Mouse (Mus musculus) spleen, adult 18-20 months (tissue): ENCODE data around the gene Frat1.

Source experiments
- DNase-seq, 2 experiments: peaks; one replicate each; pipeline ENCODE4 v3.0.0; 2022; ENCODE audit warnings: mixed read lengths in 2 of 2

The Frat1 gene

DNA sequence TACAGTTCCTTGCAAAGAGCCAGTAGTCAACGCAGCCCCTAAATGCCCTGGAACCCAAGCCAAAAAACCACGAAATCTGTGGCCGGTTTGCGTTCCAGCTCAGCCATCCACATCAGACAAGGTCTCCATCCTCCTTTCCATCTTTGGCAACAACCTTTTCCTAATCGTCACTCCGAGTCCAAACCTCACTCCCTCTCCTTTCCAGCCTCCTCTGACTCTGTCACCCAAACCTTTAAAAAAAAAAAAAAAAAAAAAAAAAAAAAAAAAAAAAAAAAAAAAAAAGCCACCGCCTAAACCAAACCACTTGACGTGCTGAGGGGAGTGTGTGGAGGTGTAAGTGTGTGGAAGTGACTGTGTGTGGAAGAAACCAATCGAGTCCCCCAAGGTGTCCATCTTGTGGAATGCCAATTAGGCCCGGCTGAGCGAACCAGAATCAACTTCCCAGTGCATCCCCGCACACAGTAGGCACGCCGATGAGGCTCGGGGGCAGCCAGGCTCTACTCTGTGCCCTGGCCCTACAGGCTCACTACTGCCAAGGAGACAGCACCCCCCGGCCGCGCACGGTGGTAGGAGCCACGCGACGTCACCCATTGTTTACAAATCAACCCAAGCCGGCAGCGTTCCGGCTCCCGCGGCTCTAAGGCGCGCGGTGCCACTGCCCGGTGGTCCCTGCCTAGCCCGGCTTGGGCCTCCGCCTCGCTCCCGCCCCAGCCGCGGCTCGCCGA is at the start of gene Frat1:
Gene Frat1, plus strand, starts transcription at position 590 of the 725 bp plus-strand sequence.
- DNase-seq = peak; percentile 84 to 91

DNA sequence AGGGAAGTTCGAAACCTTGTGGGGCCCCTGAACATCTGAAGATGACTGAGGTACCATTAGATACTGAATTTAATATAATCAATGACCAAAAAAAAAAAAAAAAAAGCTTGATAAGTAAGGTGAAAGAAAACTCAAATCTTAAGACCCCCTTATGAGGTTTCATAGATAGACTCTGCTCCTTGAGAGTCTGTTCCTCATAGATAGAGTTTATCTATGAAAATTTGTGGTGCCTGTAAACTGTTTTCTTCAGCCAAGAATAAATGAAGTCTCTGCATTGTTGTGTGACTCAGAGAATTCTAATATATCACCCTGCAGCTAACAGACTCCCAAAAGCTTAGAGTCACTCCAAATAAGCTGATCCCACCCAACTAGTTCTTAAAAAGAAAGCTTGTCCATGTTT is 42.9 kb upstream of the Frat1 start:
- no peak for DNase-seq

DNA sequence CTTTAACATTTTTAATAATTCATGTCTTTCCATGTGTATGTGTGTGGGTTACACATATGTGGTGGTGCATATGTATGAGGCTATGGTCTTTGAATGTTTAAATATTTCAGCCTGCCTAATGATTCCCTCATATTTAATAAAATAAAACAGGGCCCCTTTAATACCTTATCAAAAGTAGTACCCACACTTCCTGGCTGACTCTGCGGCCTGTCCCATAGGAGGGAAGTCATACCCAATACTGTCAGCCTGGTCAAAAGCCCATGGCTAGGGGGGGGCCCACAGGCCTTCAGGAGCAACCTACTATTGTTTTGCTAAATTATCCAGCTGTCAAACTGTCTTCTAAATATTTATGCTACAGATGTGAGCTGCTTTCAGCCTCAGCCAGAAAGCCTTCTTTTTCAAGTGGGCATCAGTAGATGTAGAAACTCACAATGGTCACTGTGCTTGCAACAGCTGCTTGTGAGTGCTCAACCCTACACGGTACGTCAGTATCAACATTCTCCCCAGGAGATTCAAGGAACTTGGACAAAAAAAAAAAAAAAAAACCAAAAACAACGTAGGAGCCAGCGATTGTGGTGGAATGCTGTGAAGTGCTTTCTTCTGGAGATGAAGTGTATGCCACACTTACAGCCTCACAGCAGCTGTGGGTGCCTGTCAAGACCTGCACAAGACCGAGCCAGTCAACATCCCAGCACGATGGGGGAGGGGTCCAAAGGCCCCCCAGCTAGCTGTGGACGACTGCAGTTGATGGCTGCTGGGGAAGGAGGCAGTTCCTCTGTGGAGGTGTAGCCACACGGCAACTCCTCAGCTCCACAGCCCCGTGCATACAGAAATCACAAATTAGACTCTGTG is 40.4 kb upstream of the Frat1 start:
- DNase-seq = no peak

DNA sequence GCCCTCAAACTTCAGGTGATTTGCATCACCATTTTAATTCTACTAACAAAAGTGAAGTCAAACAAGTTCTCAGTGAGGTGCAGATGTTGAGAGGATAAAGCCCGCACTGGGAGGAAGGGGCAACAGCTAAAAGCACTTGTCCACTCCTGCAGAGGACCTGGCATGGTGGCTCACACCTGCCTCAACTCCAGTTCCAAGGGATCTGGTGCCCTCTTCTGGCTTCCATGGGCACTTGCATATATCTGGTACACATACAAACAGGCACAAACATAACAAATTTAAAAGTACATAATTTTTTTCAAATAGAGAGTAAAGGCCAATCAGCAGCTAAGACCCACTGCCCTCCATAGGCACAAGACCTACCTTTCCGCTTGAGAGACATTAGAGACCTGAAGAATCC is 38.4 kb upstream of the Frat1 start:
- DNase-seq = no peak

DNA sequence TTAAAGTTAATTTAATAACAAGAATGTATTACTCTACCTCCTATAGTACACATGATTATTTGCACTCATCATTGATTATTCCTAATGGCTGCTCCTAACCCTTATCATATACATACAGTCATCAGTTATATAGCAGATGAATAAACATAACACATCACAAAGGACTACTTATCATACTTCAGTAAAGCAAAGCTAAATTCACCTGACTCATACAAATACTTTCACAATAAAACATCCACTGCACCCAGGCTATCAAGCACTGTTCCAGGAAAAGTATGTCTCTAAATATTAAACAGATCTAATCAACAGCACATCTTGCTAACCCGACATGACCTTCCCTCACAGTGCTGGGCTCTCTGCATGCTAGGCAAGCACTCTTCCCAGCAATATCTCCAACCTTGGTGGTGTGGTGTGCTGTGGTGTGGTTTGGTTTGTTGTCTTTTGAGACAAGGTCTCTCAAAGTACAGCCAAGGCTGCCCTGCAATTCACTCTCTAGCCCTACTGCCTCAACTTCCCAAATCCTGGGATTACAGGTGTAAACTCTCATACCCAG is 36.8 kb upstream of the Frat1 start:
- no peak for DNase-seq

DNA sequence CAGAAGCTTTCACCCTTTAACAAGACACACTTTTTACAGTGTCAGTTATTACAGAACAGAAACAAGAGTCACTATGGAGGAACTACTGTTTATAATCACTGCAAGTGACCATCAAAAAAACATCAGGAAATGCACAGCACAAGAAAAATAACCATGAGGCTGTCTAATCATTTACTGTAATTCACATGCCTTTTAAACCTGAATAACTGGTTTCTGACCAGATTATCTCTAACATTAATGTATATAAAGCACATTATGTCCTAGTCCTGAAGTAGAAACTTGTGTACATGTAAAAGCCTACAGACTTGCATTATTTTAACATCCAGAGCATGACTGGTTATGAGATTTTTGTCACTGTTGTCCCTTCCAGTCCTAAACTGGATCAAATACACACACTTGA is 35.8 kb upstream of the Frat1 start:
- DNase-seq = no peak

DNA sequence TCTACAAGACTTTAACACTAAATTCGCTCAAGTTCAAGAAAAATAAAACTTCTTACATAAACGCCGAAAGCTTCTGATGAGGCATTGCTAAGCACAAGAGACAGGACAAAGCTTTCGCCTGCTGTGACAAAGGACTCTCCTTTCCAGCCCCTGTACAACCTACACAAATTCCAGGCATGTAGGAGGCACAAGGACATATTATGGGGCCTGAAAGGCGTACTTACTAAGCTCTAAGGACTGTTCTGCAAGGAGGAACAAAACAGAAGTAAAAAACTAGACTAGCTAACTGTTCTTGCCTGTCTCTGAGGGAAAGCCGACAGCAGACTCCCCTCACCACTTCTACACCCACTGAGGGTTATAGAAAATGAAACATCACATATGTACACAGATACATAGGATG is 34.9 kb upstream of the Frat1 start:
- DNase-seq = no peak

DNA sequence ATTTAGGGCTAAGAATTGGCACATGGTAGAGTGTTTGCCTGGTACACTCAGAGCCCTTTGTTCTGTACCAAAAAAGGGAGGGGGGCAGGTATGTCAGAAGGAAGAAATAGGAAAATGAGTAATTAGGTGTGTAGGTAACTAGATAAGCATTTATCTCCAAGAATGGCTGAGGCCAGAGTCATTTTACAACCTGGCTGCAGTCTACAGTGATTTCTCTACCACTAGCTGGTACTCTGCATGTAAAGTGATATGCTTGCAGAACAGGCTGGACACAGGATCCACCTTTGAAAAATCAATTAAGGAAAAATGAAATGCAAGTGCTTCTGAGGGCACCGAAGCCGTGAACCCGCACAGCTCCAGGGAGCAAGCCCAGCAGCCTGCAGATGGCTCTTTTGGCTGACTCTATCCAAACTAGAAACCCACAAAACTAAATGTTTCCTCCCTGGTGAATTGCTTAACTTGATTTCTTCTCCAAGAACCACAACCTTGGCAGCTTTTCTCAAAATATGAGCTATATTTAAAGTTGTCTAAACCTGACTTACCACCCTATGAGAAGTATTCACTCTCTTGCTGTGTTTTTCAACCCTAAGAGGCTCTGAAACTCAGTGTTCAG is 33.5 kb upstream of the Frat1 start:
- no peak for DNase-seq

DNA sequence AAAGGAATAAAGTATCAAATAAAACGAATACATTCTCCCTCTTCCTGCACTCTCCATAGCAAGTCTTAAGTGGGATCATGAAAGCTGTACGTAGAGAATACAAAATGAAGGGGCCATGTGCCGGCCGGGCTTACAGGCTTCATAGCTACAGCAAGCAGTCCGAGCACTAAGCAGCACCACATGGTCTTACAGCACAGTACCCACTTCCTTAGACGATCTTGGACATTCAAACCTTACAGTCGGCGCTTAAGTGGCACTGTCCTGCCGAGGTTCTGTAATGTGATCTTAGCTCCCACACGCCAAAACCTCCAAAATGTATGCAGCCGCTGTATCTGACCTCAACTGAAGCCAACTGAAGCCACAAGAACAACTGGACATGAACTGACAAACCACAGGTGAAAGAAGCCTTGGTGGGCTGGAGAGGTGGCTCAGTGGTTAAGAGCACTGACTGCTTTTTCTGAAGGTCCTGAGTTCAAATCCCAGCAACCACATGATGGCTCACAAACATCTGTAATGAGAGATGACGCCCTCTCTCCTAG is 32.9 kb upstream of the Frat1 start:
- DNase-seq = no peak

DNA sequence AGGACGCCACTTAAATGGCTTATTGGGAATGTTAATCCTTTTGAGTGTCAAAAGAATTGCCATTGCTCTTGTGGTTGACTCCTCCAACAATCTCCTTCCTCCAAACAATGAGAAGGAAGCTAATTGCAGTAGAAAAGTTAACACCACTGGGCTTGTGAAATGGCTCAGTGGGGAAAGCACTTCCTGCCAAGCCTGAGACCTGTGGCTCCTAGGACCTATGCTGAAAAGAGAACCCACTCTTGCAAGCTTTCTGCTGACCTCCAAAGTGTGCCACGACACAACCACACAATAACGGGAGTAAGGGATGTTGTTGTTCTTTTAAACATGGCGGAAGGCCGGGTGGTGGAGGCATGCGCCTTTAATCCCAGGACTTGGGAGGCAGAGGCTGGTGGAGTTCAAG is 32.2 kb upstream of the Frat1 start:
- DNase-seq = no peak

DNA sequence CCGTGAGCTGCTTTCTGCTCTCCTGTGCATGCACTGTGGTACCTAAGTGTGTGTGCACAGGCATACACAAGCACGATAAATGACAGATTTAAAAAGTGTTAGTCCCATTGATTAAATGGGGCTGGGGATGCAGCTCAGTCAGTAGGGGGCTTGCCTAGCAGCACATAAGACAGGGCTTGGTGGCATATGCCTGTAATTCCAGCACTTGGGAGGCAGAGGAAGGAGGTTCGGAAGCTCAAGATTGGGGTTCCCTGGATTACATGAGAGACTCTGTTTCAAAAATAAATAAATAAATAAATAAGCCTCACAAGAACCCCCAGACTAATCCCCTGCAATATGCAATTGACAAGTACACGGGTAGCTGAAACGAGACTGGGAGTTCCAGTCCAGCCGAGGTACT is 29.3 kb upstream of the Frat1 start:
- no peak for DNase-seq

DNA sequence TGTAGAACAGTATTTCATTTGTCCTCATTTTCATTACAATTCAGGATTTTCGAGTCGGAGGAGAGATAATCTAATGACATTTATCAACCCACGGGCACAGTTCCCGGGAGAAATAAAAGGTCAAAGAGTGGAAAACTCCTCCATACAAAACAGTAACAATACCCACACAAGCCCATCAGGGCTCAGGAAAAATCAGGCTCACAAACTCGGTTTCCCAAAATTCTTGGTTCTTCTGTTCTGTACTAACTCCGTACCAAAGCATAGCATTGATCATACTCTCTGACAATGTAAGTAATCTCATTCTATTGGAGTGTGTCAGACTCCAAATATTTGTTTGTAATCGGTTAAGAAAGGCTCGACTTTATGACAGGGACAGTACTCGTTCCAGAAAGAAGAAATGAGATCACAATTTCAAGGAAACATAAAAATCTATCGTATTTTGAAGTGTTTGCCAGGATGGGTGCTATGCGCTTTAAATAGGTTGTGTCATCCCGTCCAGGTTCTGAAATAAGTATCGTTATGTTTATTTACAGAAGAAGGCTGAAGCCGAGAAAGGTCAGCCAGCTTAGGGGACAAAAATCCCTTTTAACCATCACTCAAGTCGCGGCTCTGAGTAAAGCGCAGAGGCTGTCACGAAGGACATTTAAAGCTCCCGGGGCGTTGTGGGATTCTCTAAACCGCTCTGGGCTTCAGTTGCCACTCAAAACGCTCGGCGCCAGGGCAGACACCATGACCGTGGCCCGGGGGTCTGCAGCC is 28.6 kb upstream of the Frat1 start:
- no peak for DNase-seq

DNA sequence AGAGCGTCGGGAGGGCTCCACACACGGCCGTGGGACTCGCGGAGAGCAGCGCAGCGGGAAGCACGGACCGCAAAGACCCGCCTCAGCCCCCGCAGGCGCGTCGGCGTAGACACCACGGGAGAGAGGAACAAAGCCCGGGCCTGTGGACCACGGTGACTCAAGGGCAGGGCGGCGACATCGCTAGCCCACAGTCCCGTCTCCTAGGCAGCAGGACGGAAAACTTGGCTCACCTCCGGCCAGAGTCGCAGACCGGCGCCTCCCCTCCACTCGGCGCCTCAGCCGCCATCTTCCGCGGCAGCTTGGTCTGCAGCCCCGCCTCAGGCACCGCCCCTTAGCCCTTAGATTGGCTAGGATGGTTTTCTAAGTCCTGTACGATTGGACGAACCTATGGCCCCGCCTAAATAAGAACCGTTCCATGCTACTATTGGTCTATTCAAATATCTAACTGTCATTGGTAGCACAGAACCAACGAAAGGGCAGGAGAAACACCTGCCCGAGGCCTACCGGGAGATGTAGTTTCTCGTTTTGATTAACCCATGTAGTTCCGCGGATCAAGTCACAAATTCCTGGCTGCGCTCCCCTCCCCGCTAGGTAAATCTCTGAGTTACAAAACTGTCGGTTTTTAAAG is 27.9 kb upstream of the Frat1 start, which contains the start of gene Arhgap19:
Gene Arhgap19, minus strand, starts transcription at position 306 of the 628 bp plus-strand sequence.
- DNase-seq = peak; percentile 78 to 81

DNA sequence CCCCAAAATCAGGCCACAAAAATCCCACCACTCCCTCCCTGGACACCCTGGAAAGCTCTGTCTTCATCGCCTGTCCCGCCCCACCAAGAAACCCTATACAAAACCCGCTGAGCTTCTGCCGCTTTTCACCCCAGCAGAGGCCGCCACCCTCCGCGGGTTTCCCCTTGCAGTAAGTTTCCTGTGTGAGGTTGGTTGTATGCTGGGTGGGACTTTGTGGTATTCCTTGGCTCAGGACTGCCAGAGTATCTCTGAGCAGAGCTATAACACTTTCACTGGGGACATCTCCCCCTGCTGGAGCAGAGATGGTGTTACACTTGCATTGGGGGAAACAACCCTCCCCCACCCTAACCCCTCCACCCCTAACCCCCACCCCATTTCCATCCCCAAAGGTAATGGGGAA is 26.4 kb upstream of the Frat1 start:
- DNase-seq = peak; percentile 33 to 50

DNA sequence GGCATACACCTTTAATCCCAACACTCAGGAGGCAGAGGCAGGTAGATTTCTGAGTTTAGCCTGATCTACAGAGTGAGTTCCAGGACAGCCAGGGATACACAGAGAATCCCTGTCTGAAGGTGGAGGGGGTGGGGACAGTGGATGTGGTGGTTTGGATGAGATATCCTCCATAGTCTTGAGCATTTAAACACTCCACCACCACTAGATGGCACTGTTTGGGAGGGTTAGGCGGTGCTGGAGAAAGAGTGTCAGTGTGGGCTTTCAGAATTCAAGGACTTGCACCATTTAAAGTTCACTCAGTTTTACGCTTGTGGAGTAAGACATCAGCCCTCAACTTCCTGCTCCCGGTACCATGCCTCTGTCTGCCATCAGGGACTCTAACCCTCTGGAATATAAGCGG is 23.9 kb upstream of the Frat1 start:
- no peak for DNase-seq

DNA sequence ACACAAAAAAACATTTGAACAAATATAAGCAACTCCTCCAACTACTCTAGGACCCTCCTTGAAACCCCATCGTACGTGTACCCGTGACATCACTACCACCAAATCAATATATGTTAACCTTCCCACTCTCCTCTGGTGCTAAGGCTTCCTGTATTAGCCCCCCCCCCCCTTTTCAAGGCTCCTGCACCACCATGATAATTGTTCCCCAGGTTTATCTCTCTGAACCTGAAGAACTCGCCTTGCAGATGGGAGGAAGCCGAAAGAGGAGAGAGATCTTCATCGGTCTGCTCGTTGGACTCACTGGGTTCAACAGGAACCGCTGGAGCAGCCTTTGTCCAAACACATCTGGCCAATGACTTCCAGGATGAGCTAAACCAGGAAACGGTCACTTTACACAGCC is 22.3 kb upstream of the Frat1 start:
- no peak for DNase-seq

DNA sequence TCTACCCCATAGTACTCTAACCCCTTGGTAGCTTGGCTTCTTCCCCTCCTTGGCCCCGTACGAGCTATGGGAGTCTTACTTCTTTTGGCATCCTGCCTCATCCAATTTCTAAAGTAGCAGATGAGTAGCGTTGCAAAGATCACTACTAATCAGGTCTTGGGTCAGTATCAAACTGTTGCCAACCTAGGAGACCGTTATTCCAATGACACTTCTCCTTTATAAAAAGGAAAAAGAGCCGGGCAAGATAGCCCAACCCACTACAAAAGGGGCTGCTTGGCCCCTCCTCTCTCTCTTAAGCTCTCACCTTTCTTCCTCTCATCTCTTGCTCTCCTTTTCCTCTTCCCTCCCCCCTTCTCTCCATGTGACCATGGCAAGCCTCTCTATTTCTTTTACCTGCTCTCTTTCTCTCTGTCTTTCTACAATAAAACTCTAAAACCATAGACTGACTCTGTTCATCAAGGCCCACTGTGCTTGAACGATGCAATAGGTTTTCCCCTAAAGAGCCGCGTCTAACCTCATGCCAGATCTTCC is 21.6 kb upstream of the Frat1 start:
- DNase-seq = no peak

DNA sequence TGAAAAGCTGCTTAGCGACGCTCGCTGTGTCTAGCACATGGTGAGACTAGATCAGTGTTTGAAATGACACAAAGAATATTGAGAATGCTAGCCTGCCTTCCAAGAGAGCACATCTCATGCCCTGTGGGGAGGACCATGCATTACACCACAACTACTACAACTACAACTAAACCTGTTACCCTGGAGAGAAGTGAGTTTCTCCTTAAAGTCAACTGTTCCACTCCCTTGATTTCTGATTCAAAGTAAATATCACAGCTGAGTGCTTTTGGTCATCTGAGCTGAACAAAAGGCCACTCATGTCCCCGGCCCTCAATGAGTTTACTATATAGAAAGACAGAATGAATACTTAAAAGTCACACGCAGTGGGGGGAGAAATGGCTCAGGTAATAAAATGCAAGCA is 19.7 kb upstream of the Frat1 start:
- DNase-seq = no peak

DNA sequence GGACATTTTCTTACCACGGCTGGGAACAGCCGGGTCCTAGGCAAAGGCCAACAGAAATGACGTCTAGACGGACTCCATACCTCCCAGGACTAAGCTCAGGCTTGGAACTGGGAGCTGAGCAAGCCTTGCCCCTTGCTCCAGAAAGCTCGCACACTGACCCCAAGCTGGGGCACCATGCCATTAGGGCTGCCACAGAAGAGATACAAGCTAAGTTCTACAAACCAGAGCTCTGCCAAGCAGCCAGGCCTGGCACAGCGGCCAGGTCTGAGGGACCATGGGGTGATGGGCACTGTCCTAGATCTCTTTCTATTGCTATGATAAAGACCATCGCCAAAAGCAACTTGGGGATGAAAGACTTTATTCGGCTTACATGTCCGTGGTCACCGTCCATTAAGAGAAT is 17.2 kb upstream of the Frat1 start:
- no peak for DNase-seq

DNA sequence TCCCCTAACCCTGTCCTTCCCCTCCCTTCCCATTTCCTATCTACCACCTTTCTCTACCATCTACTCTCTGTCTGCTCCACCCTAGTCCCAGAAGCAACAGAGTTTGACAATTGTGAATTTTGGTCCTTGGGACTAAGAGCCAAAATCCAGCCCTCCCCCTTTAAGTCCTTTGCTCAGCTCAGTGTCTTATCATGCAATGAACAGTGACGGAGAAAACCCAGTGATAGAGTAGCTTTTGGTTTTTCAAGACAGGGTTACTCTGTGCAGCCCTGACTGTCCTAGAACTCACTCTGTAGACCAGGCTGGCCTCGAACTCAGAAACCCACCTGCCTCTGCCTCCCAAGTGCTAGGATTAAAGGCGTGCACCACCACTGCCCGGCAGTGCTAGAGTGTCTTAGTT is 16.4 kb upstream of the Frat1 start:
- no peak for DNase-seq

DNA sequence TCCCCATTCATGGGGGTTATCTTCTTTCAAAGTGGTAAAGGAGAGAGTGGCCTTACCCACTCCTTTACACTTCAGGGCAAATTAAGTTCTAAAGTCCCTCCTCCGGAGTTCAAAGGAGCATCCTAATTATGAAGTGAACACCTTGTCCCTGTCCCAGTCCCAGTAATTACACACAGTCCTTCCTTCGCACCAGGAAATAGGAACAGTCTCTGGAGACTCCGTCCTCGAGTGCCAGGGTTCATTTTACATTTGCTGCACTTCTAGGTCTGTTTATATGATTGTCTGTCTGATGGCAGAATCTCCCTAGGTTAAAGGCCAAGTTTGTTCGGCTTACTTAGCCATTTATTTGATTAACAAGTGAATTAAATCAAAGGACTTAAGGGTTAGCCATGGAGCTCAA is 13.4 kb upstream of the Frat1 start:
- no peak for DNase-seq

DNA sequence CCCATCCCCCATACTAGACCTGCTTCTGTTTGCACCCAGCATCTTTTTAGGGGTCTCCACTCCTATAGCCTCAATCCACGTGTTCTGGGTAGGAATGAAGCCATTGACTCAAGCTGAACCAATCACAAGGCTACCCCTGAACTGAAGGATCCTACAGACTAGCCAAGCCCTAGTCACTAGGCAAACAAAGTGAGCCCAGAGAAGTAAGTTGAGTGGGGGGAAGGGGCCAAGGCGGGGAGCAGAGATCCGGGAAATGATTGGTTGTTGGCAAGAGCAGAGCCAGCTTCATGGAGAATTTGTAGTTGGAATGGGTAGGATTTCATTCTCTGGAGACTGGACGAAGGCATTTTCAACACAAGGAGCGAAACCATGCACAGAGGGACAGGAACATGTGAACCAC is 12.9 kb upstream of the Frat1 start:
- DNase-seq = no peak
